Mouse (Mus musculus): Measurements from ENCODE around the gene Tmem37. TPM values are rescaled to one million over a fixed set of nuclear protein-coding genes. Genes with fewer than 3 reads are reported as not detected.

The Tmem37 gene
- polyA plus RNA-seq, 1 experiment from 2014 or later, result 8.2 TPM

DNA sequence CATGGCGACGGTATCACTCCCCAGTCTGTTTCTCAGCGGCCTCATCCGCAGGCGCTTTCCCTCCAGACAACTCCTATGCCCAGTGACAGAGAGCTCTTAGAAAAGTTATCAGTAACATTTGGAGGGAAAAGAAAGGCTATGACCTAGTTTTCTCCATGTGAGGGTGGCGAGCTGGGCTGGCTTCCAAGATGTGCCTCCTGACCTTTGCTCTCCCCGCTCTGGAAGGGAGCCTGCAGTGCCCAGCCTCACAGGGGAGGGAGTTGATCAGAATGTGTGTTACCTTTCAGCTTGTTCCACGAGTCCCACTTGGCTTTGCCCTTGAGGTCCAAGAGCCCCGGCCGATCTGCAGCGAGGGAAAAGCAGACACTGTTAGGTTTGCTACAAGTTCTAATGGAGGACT is 42.2 kb upstream of the Tmem37 start:
- Histone ChIP-seq H3K27me3 (replicated peaks; ENCODE audit: control insufficient read depth, insufficient read depth, low read length) (no peaks in the 10 kb centered on the region), H3K36me3 (ENCODE audit: control insufficient read depth, insufficient read depth, low read length) (peaks cover 42% of the 10 kb centered on the region), H3K4me3 (ENCODE audit: low read depth, low read length) (no peak overlapping the region), H3K9ac (ENCODE audit: low read length) (peak overlapping the region; percentile 13; the same call in 1 of the 2 replicates), H3K4me2 (ENCODE audit: low read length) (no peak overlapping the region), H3K4me1 (ENCODE audit: control insufficient read depth, insufficient read depth, low read length) (peaks cover 13% of the 10 kb centered on the region; the same call in 1 of the 2 replicates), H3K27ac (ENCODE audit: low read depth, low read length) (peak overlapping the region; percentile 89), H3K9me3 (replicated peaks; ENCODE audit: control insufficient read depth, low read length) (no peaks in the 10 kb centered on the region)
- DNase-seq (ENCODE audit: low spot score) (no peak), ATAC-seq (no peak; the same call in 1 of the 2 replicates)
- 54% methylated on average over 11 of the region's 11 CpGs for WGBS

DNA sequence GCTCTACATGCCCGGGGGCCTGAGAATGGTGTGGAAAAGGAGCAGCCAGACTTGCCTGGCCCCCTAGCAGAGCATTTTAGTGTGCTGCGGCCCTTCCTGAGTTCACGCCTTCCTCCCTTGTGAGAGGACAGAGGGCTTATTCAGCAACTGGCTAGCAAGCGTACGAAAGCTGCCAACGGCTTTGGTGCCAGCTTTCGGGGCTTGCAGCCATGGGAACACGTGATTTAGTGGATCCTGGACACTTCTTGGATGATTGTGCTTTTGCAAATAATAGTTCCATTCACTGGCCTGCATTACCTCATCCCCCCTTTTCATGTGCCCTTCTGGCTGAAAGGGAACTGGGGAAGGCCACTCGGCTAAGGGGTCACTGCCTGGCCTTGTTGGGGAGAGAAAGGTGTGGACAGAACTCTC is 41.8 kb upstream of the Tmem37 start:
- 17% methylated on average over 9 of the region's 9 CpGs for WGBS
- H3K36me3 ChIP-seq (ENCODE audit: control insufficient read depth, insufficient read depth, low read length), result peaks cover 44% of the 10 kb centered on the region
- peak; percentile 94 for DNase-seq (ENCODE audit: low spot score)

DNA sequence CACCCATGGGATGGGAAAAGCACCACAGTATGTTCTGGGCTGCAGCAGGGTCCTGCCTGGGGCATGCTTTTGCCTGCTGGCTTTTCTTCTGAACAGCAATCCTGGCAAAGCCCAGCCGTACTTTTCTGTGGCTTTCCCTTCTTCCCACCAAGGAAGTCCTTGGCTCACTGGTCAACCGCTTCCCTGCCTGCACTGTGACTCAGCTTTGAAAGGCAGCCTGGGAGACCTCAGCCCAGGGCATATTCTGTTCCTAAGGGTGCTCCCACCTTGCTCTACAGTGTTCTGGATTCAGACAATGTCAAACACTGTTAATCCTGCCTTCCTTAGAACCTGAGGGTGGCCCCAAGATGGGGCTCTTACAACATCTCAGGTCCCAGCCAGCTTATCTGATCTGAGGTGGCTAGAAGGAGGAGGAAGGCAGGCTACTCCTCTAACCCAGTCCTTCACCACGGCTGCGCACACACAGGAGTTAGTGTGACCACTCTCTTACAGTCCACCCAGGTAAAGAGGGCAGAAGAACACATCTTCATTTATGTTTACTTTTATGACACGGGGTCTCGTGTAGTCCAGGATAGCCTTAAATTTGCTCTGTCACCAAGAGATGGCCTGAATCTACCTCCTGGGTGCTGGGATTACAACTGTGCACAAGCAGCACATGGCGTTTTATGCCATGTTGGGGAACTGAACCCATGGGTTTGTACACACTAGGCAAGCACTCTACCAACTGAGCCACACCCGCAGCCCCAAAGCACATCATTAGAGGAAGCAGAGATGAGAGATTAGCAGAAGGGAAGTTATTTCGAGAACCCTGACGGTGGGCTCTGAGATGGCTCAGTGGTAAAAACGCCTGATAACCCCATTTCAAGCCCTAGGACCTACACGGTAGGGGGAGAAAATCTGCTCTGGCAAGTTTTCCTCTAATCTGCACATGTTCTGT is 38.6 kb upstream of the Tmem37 start:
- Histone ChIP-seq H3K27ac (ENCODE audit: low read depth, low read length) (no peak overlapping the region), H3K9ac (ENCODE audit: low read length) (no peak overlapping the region), H3K36me3 (ENCODE audit: control insufficient read depth, insufficient read depth, low read length) (peaks cover 44% of the 10 kb centered on the region), H3K4me2 (ENCODE audit: low read length) (no peak overlapping the region), H3K27me3 (replicated peaks; ENCODE audit: control insufficient read depth, insufficient read depth, low read length) (no peaks in the 10 kb centered on the region), H3K4me1 (ENCODE audit: control insufficient read depth, insufficient read depth, low read length) (no peaks in the 10 kb centered on the region; the same call in 1 of the 2 replicates), H3K9me3 (replicated peaks; ENCODE audit: control insufficient read depth, low read length) (no peaks in the 10 kb centered on the region), H3K4me3 (ENCODE audit: low read depth, low read length) (no peak overlapping the region)
- WGBS, result 91% methylated on average over 12 of the region's 12 CpGs
- ATAC-seq, result no peak
- DNase-seq (ENCODE audit: low spot score), result no peak

More for the DNA sequence above, 41.8 kb upstream of the Tmem37 start:
- Histone ChIP-seq H3K4me1 (ENCODE audit: control insufficient read depth, insufficient read depth, low read length) (peaks cover 13% of the 10 kb centered on the region; the same call in 1 of the 2 replicates), H3K4me3 (ENCODE audit: low read depth, low read length) (no peak overlapping the region), H3K27ac (ENCODE audit: low read depth, low read length) (peak overlapping the region; percentile 92), H3K9ac (ENCODE audit: low read length) (peak overlapping the region; percentile 29; the same call in 1 of the 2 replicates), H3K9me3 (replicated peaks; ENCODE audit: control insufficient read depth, low read length) (no peaks in the 10 kb centered on the region), H3K4me2 (ENCODE audit: low read length) (peak overlapping the region; percentile 0; the same call in 1 of the 2 replicates), H3K27me3 (replicated peaks; ENCODE audit: control insufficient read depth, insufficient read depth, low read length) (no peaks in the 10 kb centered on the region)
- peak; percentile 88 for ATAC-seq

DNA sequence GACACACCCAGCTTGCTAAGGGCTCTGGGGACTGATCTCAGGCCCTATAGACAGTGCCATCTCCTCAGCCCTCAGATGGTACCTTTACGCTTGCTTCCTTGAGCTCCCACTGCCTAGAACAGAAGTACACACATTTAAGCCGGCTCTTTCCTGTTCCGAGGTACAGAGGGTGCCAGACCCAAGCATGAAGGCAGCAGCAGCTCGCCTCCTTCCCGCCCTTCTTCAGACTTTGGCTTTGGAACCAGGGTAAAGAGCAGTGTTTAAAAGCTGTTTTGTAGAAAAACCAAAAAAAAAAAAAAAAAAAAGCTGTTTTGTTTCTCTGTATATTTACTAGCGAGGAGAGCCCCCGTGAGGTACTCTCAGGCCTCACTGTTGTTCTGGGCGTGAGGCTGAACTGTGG is 37.9 kb upstream of the Tmem37 start:
- Histone ChIP-seq H3K36me3 (ENCODE audit: control insufficient read depth, insufficient read depth, low read length) (peaks cover 44% of the 10 kb centered on the region), H3K9me3 (replicated peaks; ENCODE audit: control insufficient read depth, low read length) (no peaks in the 10 kb centered on the region), H3K9ac (ENCODE audit: low read length) (no peak overlapping the region), H3K27ac (ENCODE audit: low read depth, low read length) (no peak overlapping the region), H3K4me3 (ENCODE audit: low read depth, low read length) (no peak overlapping the region), H3K4me1 (ENCODE audit: control insufficient read depth, insufficient read depth, low read length) (no peaks in the 10 kb centered on the region), H3K27me3 (replicated peaks; ENCODE audit: control insufficient read depth, insufficient read depth, low read length) (no peaks in the 10 kb centered on the region), H3K4me2 (ENCODE audit: low read length) (no peak overlapping the region)
- ATAC-seq (no peak), DNase-seq (ENCODE audit: low spot score) (no peak)
- 85% methylated on average over 8 of the region's 8 CpGs for WGBS

GRCm38 (mm10) chr1:120109741-120110432 is 36.0 kb upstream of the Tmem37 start:
- Histone ChIP-seq H3K4me2 (ENCODE audit: low read length) (no peak overlapping the region), H3K27ac (ENCODE audit: low read depth, low read length) (no peak overlapping the region), H3K4me1 (ENCODE audit: control insufficient read depth, insufficient read depth, low read length) (no peaks in the 10 kb centered on the region), H3K27me3 (replicated peaks; ENCODE audit: control insufficient read depth, insufficient read depth, low read length) (no peaks in the 10 kb centered on the region), H3K9ac (ENCODE audit: low read length) (no peak overlapping the region), H3K4me3 (ENCODE audit: low read depth, low read length) (no peak overlapping the region), H3K36me3 (ENCODE audit: control insufficient read depth, insufficient read depth, low read length) (peaks cover 38% of the 10 kb centered on the region), H3K9me3 (replicated peaks; ENCODE audit: control insufficient read depth, low read length) (no peaks in the 10 kb centered on the region)
- no peak for DNase-seq (ENCODE audit: low spot score)
- WGBS, result 90% methylated on average over 19 of the region's 19 CpGs
- ATAC-seq, result no peak

DNA sequence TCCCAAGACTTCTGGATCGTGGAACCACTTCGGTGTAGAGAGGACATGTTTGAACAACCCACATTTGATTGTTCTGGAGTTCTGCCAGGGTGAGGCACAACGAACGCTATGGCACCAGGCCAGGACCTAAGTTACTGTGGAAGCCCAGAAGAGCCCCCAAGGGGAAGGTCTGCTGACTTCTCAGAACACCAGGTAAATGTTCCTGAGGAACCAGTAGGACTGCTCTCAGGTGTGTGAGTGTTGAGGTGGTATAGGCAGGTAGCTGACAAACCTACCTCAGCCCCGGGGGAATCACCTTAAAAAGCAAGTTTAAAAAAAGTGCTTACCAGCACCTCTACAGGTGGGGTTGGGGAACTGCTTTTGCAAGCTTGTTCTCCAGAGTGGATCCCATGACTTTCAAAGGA is 31.7 kb upstream of the Tmem37 start:
- no peak for DNase-seq (ENCODE audit: low spot score)
- ATAC-seq, result no peak
- no peak overlapping the region for H3K27ac ChIP-seq (ENCODE audit: low read depth, low read length)
- H3K4me1 ChIP-seq (ENCODE audit: control insufficient read depth, insufficient read depth, low read length), result no peaks in the 10 kb centered on the region
- H3K9ac ChIP-seq (ENCODE audit: low read length), result no peak overlapping the region
- H3K27me3 ChIP-seq (replicated peaks; ENCODE audit: control insufficient read depth, insufficient read depth, low read length), result no peaks in the 10 kb centered on the region
- H3K36me3 ChIP-seq (ENCODE audit: control insufficient read depth, insufficient read depth, low read length), result no peaks in the 10 kb centered on the region
- H3K9me3 ChIP-seq (replicated peaks; ENCODE audit: control insufficient read depth, low read length), result no peaks in the 10 kb centered on the region
- no peak overlapping the region for H3K4me3 ChIP-seq (ENCODE audit: low read depth, low read length)
- H3K4me2 ChIP-seq (ENCODE audit: low read length), result no peak overlapping the region
- 75% methylated on average over 5 of the region's 5 CpGs for WGBS

DNA sequence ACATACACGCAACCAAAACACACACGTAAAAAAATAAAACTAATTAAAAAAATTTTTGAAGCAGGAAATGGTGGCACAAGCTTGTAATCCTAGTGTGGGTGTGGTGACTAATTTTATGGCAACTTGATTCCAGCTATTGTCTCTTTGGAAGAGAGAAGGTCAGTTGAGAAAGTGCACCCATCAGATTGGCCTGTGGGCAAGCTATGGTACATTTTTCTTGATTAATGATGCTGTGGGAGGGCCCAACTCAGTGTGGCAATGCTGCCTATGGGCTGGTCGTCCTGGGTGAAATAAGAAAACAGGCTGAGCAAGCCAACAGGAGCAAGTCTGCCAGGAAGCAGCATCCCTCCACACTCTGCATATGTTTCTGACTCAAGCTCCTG is 27.3 kb upstream of the Tmem37 start:
- Histone ChIP-seq H3K9me3 (replicated peaks; ENCODE audit: control insufficient read depth, low read length) (no peaks in the 10 kb centered on the region), H3K36me3 (ENCODE audit: control insufficient read depth, insufficient read depth, low read length) (no peaks in the 10 kb centered on the region), H3K27ac (ENCODE audit: low read depth, low read length) (no peak overlapping the region), H3K4me1 (ENCODE audit: control insufficient read depth, insufficient read depth, low read length) (no peaks in the 10 kb centered on the region), H3K4me2 (ENCODE audit: low read length) (no peak overlapping the region), H3K9ac (ENCODE audit: low read length) (no peak overlapping the region), H3K27me3 (replicated peaks; ENCODE audit: control insufficient read depth, insufficient read depth, low read length) (no peaks in the 10 kb centered on the region), H3K4me3 (ENCODE audit: low read depth, low read length) (no peak overlapping the region)
- no peak for DNase-seq (ENCODE audit: low spot score)
- no peak for ATAC-seq
- 82% methylated on average over 3 of the region's 3 CpGs for WGBS

DNA sequence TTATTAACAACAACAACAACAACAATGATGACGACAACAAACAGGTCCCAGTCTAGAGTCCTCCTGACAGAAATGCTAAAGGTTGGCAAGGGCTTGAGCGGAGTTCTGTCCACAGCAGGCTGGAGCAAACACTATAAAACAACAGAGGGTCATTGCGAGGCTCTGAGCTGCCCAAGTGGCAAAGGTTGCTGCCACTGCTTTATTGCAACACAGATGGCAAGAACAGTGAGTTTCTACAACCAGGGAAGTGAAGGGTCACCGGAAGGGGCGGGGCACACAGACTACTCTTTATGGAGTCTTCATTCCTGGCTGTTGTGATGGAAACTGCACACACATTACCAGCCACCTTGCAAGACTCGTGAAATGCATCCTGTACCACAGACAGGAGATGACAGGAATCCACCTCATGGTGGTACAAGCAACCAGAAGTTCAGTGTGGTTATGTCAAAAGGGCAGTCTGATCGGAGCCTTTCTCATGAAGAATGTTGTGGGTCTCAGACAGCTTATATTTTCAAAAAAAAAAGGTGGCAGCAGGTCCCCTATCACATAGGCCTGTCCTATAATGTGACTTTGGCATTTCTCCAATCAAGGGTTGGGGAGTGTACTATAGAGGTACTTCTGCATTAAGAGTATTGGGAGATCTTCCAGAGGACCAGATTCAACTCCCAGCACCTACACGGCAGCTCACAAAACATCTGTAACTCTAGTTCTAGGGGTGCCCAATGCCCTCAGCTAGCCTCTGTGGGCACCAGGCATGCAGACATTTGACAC is 26.8 kb upstream of the Tmem37 start:
- WGBS, result 88% methylated on average over 8 of the region's 8 CpGs
- DNase-seq (ENCODE audit: low spot score), result no peak

More for the DNA sequence above, 26.8 kb upstream of the Tmem37 start:
- Histone ChIP-seq H3K4me3 (ENCODE audit: low read depth, low read length) (no peak overlapping the region), H3K27ac (ENCODE audit: low read depth, low read length) (no peak overlapping the region), H3K9me3 (replicated peaks; ENCODE audit: control insufficient read depth, low read length) (no peaks in the 10 kb centered on the region), H3K36me3 (ENCODE audit: control insufficient read depth, insufficient read depth, low read length) (no peaks in the 10 kb centered on the region), H3K4me2 (ENCODE audit: low read length) (no peak overlapping the region), H3K9ac (ENCODE audit: low read length) (no peak overlapping the region), H3K4me1 (ENCODE audit: control insufficient read depth, insufficient read depth, low read length) (no peaks in the 10 kb centered on the region), H3K27me3 (replicated peaks; ENCODE audit: control insufficient read depth, insufficient read depth, low read length) (no peaks in the 10 kb centered on the region)
- ATAC-seq, result no peak
